Mouse (Mus musculus) right cerebral cortex, adult 2 months (tissue): Measurements from ENCODE around the gene Cacng5.

Source experiments
- DNase-seq, 2 experiments: peaks; one replicate each; pipeline ENCODE4 v3.0.0; 2021 to 2022; ENCODE audit warnings: low spot score in 2 of 2

Cacng5 gene

GRCm38 (mm10) chr11:107887342-107887741, 27.5 kb downstream of the Cacng5 start:
- DNase-seq = no peak

- DNase-seq = no peak
Measured at GRCm38 (mm10) chr11:107876840-107877239, 38.0 kb downstream of the Cacng5 start.

- DNase-seq = peak in 1 of 2 experiments; percentile 20
Measured at GRCm38 (mm10) chr11:107875861-107876494, 38.9 kb downstream of the Cacng5 start.

GRCm38 (mm10) chr11:107872743-107873142, 42.1 kb downstream of the Cacng5 start:
- DNase-seq = no peak

GRCm38 (mm10) chr11:107867509-107867908, 47.3 kb downstream of the Cacng5 start:
- peak; percentile 67 to 68 for DNase-seq

GRCm38 (mm10) chr11:107865128-107865527, 49.7 kb downstream of the Cacng5 start:
- peak; percentile 87 to 89 for DNase-seq

- DNase-seq = peak; percentile 85 to 86
Measured at GRCm38 (mm10) chr11:107864024-107864423, 50.8 kb downstream of the Cacng5 start.

GRCm38 (mm10) chr11:107861738-107862137, 53.1 kb downstream of the Cacng5 start:
- no peak for DNase-seq

GRCm38 (mm10) chr11:107859871-107860270, 55.0 kb downstream of the Cacng5 start:
- no peak for DNase-seq

- peak; percentile 69 to 71 for DNase-seq
Measured at GRCm38 (mm10) chr11:107859288-107859687, 55.6 kb downstream of the Cacng5 start.

GRCm38 (mm10) chr11:107853088-107853487, 61.8 kb downstream of the Cacng5 start:
- peak; percentile 79 to 86 for DNase-seq

- no peak for DNase-seq
Measured at GRCm38 (mm10) chr11:107849621-107850020, 65.2 kb downstream of the Cacng5 start.

- DNase-seq = no peak
Measured at GRCm38 (mm10) chr11:107844175-107844574, 70.7 kb downstream of the Cacng5 start.

GRCm38 (mm10) chr11:107833351-107834040, 81.4 kb downstream of the Cacng5 start:
- DNase-seq = no peak
